Mouse (Mus musculus) adrenal gland, postnatal 4 days (tissue): ENCODE measurements around the gene P3h4. TPM values are rescaled to one million over a fixed set of nuclear protein-coding genes. Genes with fewer than 3 reads are reported as not detected.

Experiments
- DNase-seq, 2 experiments: peaks; one replicate each; pipeline ENCODE4 v3.0.0; 2021 to 2022; ENCODE audit warnings: low spot score in 2 of 2, mixed read lengths in 2 of 2
- long read RNA-seq, 2 experiments: library from polyadenylated mRNA; stranded (forward); transcript quantifications; one replicate each; pipeline ENCODE4 v2.0.0; 2021
- total RNA-seq, 2 experiments: library from RNA; stranded (reverse); gene quantifications; 2 replicates each; pipeline ENCODE4 v1.2.3; 2021

The P3h4 gene
- 10 to 100 TPM; 40.1 to 43.5 TPM for total RNA-seq
- long read RNA-seq, experiment 1, transcript P3h4-201 (8 exons, 2,178 nt): major isoform, 108 of 122 reads
- long read RNA-seq, experiment 1, partial matches to known transcripts: 8 of 122 reads
- long read RNA-seq, experiment 1, other reads (novel, unspliced or antisense): 6 of 122 reads
- long read RNA-seq, experiment 2, transcript P3h4-201 (8 exons, 2,178 nt): major isoform, 175 of 215 reads
- long read RNA-seq, experiment 2, partial matches to known transcripts: 27 of 215 reads
- long read RNA-seq, experiment 2, other reads (novel, unspliced or antisense): 13 of 215 reads

- DNase-seq: peak; percentile 68 to 69
These were observed at the start of gene P3h4 for GRCm38 (mm10) chr11:100414021-100414913. TSS of gene P3h4 (minus strand) at chr11:100414836.

DNA sequence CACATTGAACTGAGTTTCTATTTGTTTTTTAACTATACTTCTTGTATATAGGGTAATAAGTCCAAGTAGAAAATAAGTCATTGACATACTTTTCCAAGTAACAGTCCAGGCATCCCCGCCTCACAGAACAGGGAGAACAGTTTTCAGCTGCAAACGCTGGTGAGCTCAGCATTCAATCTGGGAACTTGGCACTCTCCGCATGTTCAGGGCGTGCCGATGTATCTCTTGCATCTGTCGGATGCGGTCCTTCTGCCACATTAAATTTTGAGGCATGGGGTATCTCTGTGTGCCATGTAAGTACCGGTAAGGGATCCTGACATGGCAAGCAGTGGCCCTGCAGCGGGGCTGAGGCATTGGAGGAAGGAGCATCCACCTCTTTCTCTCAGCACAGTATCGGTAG is 48.1 kb upstream of the P3h4 start:
- no peak for DNase-seq

- no peak for DNase-seq
These were observed 43.1 kb upstream of the P3h4 start for GRCm38 (mm10) chr11:100457711-100458110.

GRCm38 (mm10) chr11:100457247-100457646 is 42.6 kb upstream of the P3h4 start:
- no peak for DNase-seq

- no peak for DNase-seq
These were observed 28.0 kb upstream of the P3h4 start for GRCm38 (mm10) chr11:100442625-100443024.

DNA sequence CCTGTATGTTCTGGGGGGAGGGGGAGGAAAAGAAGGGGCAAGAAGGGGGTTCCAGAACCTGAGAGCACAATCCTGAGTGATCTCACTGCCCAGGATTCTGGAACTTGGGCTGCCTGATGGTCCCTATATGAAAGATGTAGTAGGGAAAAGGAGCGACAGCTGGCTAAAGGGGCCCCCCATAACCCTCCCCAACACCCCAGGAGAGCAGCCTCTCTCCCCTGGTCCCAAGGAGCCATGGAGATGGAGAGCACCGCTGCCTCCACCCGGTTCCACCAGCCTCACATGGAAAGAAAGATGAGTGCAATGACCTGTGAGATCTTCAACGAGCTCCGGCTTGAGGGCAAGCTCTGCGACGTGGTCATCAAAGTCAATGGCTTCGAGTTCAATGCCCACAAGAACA is 27.2 kb upstream of the P3h4 start, which contains the start of the genes Nt5c3b and Klhl10:
Gene Nt5c3b (minus strand): TSS at position 12 of the 400 bp plus-strand sequence.
Gene Klhl10 (plus strand): TSS at position 121 of the 400 bp plus-strand sequence.
- no peak for DNase-seq

GRCm38 (mm10) chr11:100440691-100441522 is 26.3 kb upstream of the P3h4 start:
- DNase-seq: peak; percentile 69 to 78

GRCm38 (mm10) chr11:100437901-100438300 is 23.3 kb upstream of the P3h4 start:
- no peak for DNase-seq

DNA sequence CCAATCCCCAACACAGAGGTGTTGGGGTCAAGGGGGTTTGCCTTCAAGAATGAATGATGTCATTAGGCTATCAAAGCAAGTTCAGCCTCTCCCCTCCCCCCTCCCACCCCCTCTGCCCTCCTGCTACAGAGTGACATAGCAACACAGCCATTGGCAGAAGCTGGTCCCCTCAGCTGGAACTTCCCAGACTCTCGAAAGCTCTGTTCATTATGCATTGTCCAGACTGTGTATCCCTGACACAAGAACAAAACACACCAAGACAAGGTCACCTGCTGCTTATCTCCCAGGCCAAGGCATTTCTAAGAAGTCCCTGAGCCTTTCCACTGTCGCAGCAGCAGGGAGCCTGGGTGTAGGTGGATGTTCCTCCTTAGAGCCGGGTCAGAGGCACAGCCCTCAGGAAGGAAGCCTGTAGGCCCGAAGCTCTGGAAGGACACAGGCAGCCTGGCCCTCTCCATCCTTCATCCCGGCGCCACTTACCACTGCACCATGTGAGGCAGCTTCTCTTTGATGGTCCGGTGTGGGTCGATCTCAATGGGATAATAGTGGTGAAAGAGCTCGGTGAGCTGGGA is 21.1 kb upstream of the P3h4 start:
- no peak for DNase-seq

GRCm38 (mm10) chr11:100432002-100432401 is 17.4 kb upstream of the P3h4 start:
- DNase-seq: no peak

DNA sequence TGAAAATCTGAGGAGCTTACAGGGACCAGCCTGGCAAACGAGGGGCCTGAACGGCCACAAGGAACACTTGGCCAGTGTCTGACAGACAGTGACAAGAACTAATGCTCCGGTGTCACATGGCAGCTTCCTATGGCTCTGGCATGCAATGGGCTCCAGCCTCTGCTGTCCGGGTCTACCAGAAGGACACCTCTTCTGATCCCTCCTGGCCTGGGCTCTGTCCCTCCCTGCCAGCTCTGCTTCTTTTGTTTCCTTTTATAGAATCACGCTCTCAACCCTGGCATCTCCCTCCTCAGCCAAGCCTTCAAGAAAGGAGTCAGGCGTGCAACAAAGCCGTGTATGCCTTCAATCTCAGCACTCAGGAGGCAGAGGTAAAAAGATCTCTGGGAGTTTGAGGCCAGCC is 15.4 kb upstream of the P3h4 start:
- DNase-seq: no peak

- peak in 1 of 2 experiments; percentile 44 for DNase-seq
These were observed 14.1 kb upstream of the P3h4 start for GRCm38 (mm10) chr11:100428612-100429199.

DNA sequence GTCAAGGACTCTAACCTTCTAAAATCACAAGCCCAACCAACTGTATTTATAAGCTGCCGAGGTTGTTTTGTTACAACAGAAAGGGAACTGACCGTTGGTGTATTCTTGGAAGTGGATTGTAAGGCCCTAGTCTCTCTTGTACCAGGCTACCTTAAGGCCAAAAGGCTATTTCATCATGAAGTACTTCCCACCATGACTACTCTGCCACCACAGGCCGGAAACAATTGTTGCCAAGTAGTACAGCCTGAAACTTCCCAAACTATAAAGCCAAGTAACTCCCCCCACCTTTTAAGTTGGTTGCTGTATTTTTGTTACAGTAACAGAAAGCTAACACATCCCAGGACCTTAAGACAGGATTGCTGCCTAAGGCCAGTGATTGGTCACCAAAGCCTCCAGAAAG is 12.2 kb upstream of the P3h4 start:
- DNase-seq: no peak

- peak in 1 of 2 experiments; percentile 65 for DNase-seq
These were observed 11.2 kb upstream of the P3h4 start for GRCm38 (mm10) chr11:100425851-100426250.

DNA sequence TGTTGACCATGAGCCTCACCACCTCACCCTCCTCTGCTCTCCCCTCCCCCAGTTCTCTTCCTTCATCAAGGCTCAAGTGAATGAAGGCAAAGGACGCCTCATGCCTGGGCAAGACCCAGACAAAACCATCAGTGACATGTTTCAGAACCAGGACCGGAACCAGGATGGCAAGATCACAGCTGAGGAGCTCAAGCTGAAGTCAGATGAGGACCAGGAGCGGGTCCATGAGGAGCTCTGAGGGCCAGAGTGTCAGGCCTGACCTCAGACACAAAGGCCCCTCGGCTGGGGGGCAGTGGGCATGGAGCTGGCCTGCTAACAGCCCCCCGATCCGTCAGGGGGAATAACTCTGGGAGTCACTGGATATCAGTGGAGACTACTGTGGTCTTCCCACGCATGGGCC is 9.2 kb upstream of the P3h4 start:
- DNase-seq: no peak

- no peak for DNase-seq
These were observed 6.9 kb upstream of the P3h4 start for GRCm38 (mm10) chr11:100421537-100421936.

DNA sequence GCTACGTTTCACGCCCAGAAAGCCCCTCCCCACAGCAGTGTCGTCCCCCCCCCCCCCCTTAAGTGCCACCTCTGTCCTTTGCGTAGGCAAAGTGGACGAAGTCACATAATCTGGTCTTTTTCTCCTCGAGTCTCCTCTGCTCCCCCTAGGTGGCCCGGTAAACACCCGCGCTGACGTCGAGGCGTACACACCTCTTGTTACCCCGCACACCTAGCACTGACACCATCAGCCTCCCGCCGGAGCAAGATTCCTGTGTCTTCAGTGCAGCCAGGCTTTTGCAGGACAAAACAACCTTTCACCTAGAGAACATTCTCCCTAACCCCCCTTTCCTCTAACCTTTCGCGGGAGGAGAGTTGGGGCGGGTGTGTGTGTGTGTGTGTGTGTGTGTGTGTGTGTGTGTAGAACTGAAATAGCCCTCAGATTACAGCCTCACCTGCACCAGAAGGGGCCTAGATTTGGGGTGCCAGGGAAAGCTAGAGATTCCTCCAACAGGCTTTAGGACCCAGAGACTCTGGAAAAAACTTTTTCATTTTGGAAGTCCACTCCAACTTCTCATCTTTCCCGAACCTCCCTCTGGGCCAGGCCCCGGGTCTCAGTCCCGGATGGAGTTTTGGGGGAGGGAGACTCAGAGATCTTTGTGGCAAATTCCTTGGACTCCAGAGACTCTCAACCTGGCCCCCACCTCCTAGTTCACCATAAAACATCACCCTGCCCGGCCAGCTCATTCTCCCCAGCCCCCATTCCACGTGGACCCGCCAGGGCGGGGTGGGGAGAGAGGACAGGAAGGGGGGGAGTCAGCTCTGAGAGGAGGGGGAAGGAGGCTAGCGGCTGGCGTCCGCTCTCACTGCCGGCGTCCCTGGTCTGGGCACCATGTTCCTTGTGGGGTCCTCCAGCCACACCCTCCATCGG is 532 bp upstream of the P3h4 start, which contains the start of gene Fkbp10:
Gene Fkbp10 (plus strand): TSS at position 784 of the 909 bp plus-strand sequence.
- peak; percentile 37 to 65 for DNase-seq

DNA sequence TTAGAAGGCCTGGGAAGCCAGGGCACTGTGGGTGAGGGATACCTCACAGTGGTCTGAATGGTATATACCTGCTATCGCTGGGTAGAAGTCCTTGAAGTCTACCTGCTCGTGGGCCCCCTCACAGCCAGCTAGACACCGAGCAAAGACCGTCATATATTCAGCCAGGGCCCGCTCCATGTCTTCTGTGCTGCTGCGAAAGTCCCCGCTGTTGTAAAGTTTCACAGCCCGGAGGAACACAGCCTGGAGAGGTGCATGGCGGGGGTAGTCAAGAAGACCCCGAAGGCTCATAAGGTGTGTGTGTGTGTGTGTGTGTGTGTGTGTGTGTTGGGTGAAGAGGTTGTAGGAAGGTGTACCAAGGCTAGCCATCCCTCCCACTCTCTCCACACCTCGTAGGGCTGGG is 1.1 kb downstream of the P3h4 start:
- no peak for DNase-seq

- no peak for DNase-seq
These were observed 2.9 kb downstream of the P3h4 start for GRCm38 (mm10) chr11:100411736-100412135.
